Mouse (Mus musculus) stomach, embryonic 15.5 days (tissue): ENCODE data around the gene Steap4. TPM values are rescaled to one million over a fixed set of nuclear protein-coding genes. Genes with fewer than 3 reads are reported as not detected.
A peak's percentile ranks its signal among the peaks of the same experiment; 100 is the strongest.

ENCODE experiments used
- ATAC-seq: fragments of 200-750 bp; cut with Nextera tagmentation; 2 replicates; pipeline ENCODE4 v1.8.0; 2017; ENCODE audit warnings: low read depth, moderate number of reproducible peaks, moderate TSS enrichment; ENCODE audit not compliant: insufficient read depth, low FRiP score
- H3K27ac ChIP-seq: fragments of 300-500 bp; sonication (generic); 2 replicates; pipeline ENCODE4 v1.5.1; 2015; ENCODE audit warnings: mild to moderate bottlenecking, inconsistent platforms
- H3K27me3 ChIP-seq: fragments of 300-500 bp; sonication (generic); replicated peaks from 2 replicates; pipeline ENCODE4 v1.6.1; 2015; ENCODE audit warnings: inconsistent platforms
- H3K36me3 ChIP-seq: fragments of 300-500 bp; sonication (generic); 2 replicates; pipeline ENCODE4 v1.6.1; 2015; ENCODE audit warnings: inconsistent platforms
- H3K4me1 ChIP-seq: fragments of 300-500 bp; sonication (generic); 2 replicates; pipeline ENCODE4 v1.6.1; 2015; ENCODE audit warnings: inconsistent platforms
- H3K4me2 ChIP-seq: fragments of 300-500 bp; sonication (generic); 2 replicates; pipeline ENCODE4 v1.6.1; 2015; ENCODE audit warnings: mild to moderate bottlenecking, inconsistent platforms
- H3K4me3 ChIP-seq: fragments of 300-500 bp; sonication (generic); replicated peaks from 2 replicates; pipeline ENCODE4 v1.5.1; 2015; ENCODE audit warnings: inconsistent platforms
- H3K9ac ChIP-seq: fragments of 300-500 bp; sonication (generic); 2 replicates; pipeline ENCODE4 v1.6.1; 2015; ENCODE audit warnings: inconsistent platforms
- H3K9me3 ChIP-seq: fragments of 300-500 bp; sonication (generic); 2 replicates; pipeline ENCODE4 v1.6.1; 2016; ENCODE audit warnings: inconsistent platforms
- WGBS: fragments of 180-500 bp; shearing (Covaris S2); methylation state at CpG from one replicate; pipeline ENCODE4 v1.1.7; 2015; 5-methylcytosine and 5-hydroxymethylcytosine counted together
- polyA plus RNA-seq: library from polyadenylated mRNA; unstranded; fragments of >200 nt; fragmentation: Nextera tagmentation; extraction: Ambion mirVana; gene quantifications from 2 replicates; pipeline ENCODE4 v1.2.1, GENCODE M21; 2015

Steap4 gene
- polyA plus RNA-seq, 1 experiment from 2014 or later, result 2.8 TPM

DNA sequence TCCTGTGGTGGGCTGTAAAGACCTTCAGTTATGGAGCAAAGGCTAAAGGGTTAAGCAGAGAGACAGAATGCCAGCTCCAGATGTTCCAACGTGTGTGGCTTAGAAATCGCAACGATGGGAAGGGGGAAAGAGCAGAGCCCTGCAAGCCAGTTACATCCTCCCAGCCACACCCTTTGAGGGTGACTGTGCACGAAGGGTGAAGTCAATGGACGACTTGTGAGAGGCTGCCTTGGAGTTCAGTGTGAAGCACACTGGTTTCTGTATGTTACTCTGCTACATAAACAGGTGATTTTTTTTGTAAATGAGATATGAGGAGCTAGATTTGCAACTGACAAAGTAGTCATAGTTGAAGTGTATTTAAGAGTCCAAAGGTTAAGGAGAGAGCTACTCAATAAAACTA, 33.5 kb downstream of the Steap4 start:
- H3K9me3 ChIP-seq, result no peaks in the 10 kb centered on the region
- no peak overlapping the region for H3K4me2 ChIP-seq
- no peaks in the 10 kb centered on the region for H3K4me1 ChIP-seq
- H3K4me3 ChIP-seq, result no peak overlapping the region
- no peaks in the 10 kb centered on the region for H3K36me3 ChIP-seq
- no peaks in the 10 kb centered on the region for H3K27me3 ChIP-seq
- H3K9ac ChIP-seq, result no peak overlapping the region
- ATAC-seq, result no peak
- WGBS, result 36% methylated on average over 5 of the region's 5 CpGs
- no peak overlapping the region for H3K27ac ChIP-seq

DNA sequence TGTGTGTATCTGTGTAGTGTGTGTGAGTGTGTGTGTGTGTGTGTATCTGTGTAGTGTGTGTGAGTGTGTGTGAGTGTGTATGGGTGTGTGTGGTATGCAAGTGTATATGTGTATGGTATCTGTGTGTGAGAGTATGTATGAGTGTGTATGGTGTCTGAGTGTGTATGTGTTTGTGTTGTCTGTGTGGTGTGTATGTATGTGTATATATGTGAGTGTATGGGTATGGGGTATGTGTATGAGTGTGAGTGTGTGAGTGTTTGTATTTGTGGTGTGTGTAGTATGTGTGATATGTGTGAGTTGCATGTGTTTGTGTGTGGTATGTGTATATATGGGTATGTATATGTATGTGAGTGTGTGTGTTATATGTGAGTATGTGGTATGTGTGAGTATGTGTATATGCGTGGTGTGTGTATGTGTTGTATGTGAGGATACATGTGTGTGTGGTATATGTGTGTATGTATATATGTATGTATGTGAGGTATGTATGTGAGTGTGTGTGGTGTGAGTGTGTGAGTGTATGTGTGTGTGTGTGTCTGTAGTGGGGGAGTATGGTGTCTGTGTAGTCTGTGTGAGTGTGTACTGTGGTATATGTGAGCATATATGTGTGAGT, 35.1 kb downstream of the Steap4 start:
- no peaks in the 10 kb centered on the region for H3K27me3 ChIP-seq
- H3K4me2 ChIP-seq, result no peak overlapping the region
- H3K36me3 ChIP-seq, result no peaks in the 10 kb centered on the region
- H3K4me3 ChIP-seq, result no peak overlapping the region
- no peaks in the 10 kb centered on the region for H3K9me3 ChIP-seq
- WGBS, result 87% methylated on average over 1 of the region's 1 CpGs
- H3K27ac ChIP-seq, result no peak overlapping the region
- no peaks in the 10 kb centered on the region for H3K4me1 ChIP-seq
- no peak overlapping the region for H3K9ac ChIP-seq
- 0 out of 2 replicates have a peak, but pooled peaks have one; percentile 7 for ATAC-seq

DNA sequence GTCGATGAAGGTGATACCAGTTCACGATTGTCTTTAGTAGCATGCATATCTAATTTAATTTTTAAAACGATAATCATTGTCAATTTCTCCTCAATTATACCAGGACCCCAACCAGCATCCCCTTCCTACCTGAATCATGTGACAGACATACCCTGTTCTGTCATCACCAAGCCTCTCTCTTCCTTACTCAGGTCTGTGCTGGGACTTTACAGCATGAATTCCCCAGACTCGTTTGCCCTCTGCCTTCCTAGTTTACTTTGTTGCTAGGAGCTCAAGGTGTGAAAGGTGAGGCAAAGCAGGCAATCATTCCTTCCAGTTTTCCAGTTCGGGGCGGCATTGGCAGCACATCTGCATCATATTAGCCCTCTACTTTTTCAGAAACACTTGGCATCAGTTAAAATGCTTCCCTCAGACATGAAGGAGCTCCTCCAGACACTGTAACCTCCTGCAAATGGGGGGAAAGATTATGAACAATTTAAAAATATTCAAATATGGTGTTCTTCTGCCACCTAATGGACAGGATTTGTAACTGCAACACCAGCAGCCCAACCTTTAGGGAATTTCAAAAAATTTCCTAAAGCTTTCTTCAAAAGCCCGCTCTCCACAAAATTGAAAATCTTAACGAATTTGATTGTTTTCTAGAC, 36.3 kb downstream of the Steap4 start:
- no peak overlapping the region for H3K4me3 ChIP-seq
- no peaks in the 10 kb centered on the region for H3K4me1 ChIP-seq
- no peak overlapping the region for H3K9ac ChIP-seq
- H3K9me3 ChIP-seq, result no peaks in the 10 kb centered on the region
- WGBS, result 42% methylated on average over 8 of the region's 8 CpGs
- H3K4me2 ChIP-seq, result no peak overlapping the region
- no peak for ATAC-seq
- H3K27ac ChIP-seq, result no peak overlapping the region
- no peaks in the 10 kb centered on the region for H3K36me3 ChIP-seq
- no peaks in the 10 kb centered on the region for H3K27me3 ChIP-seq

DNA sequence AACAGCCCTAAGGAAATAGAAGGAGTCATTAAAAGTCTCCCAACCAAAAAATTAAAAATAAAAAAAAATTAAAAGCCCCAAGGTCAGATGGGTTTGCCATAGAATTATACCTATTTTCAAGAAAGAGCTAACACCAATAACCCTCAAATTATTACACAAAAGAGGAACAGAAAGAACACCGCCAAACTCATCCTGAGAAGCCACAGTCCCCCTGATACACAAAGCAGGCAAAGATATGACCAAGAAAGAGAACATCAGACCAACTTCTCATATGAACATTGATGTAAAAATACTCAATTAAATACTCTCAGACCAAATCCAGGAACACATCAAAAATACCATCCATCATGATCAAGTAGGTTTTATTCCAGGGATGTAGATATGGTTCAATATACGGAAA, 36.8 kb downstream of the Steap4 start:
- Histone ChIP-seq H3K9ac (no peak overlapping the region), H3K27ac (no peak overlapping the region), H3K36me3 (no peaks in the 10 kb centered on the region), H3K9me3 (no peaks in the 10 kb centered on the region), H3K27me3 (no peaks in the 10 kb centered on the region), H3K4me2 (no peak overlapping the region), H3K4me3 (no peak overlapping the region), H3K4me1 (no peaks in the 10 kb centered on the region)
- ATAC-seq, result no peak
- 92% methylated on average over 2 of the region's 2 CpGs for WGBS

DNA sequence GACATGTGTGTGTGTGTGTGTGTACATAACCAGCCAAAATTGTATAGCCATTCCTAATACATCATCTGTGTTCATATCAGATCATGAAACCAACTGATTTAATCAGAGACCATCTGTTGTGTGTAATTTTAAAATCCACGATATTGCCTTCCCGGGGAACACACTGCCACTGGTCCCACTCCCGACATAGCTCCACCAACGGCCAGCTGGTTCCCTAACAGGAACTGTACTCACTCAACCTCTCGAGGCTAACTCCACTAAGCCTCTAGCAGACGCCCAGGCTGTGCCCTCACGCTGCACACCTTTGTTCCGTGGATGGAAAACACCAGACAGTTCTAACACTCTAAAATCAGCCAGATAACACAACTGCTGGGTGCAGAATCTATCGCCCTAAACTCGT, 40.2 kb downstream of the Steap4 start:
- no peaks in the 10 kb centered on the region for H3K27me3 ChIP-seq
- no peaks in the 10 kb centered on the region for H3K36me3 ChIP-seq
- no peak overlapping the region for H3K4me3 ChIP-seq
- ATAC-seq, result no peak
- no peaks in the 10 kb centered on the region for H3K4me1 ChIP-seq
- H3K9me3 ChIP-seq, result no peaks in the 10 kb centered on the region
- no peak overlapping the region for H3K27ac ChIP-seq
- no peak overlapping the region for H3K9ac ChIP-seq
- H3K4me2 ChIP-seq, result no peak overlapping the region
- WGBS, result 77% methylated on average over 10 of the region's 10 CpGs

DNA sequence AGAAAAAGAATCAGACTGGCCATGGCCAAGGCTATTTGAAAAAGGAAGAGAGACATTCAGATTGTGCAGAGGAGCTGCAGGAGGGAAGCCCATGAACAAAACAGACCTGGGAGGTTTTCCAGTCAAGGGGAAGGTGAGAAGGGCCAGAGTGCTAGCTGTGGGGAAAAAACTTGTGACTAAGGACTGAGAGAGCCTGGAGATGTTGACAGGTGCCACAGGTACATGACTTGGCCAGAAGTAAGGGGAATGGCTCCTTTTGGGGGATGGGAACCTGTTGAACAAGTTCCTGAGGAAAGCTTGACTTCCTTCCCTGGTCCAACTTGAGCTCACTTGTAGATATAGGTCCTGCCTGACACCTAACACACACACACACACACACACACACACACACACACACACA, 42.6 kb downstream of the Steap4 start:
- no peak for ATAC-seq
- no peak overlapping the region for H3K27ac ChIP-seq

DNA sequence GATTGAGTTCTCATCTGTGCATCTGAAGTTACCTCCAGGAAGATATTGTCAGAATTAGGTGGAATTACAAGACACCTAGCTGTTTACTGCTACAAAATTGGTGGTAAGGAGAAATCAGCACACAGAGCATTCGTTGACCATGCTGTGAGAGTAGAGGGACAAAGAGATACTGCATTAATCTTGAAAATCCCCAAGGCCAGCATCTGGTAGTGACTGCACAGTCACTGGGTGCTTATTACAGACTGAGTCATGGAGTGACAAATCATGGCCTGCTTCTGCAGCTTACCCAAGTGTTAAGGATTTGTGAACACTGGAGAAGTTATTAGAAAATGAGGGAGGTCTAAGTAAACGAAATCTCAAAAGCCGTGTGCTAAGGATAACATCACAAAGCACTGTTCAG, 53.0 kb downstream of the Steap4 start:
- H3K27ac ChIP-seq, result no peak overlapping the region
- no peaks in the 10 kb centered on the region for H3K27me3 ChIP-seq
- H3K4me2 ChIP-seq, result no peak overlapping the region
- no peaks in the 10 kb centered on the region for H3K9me3 ChIP-seq
- WGBS, result 63% methylated on average over 3 of the region's 3 CpGs
- H3K4me3 ChIP-seq, result no peak overlapping the region
- H3K36me3 ChIP-seq, result no peaks in the 10 kb centered on the region
- no peak for ATAC-seq
- H3K4me1 ChIP-seq, result no peaks in the 10 kb centered on the region
- H3K9ac ChIP-seq, result no peak overlapping the region

More for the DNA sequence above, 42.6 kb downstream of the Steap4 start:
- Histone ChIP-seq H3K4me1 (no peaks in the 10 kb centered on the region), H3K27me3 (no peaks in the 10 kb centered on the region), H3K4me3 (no peak overlapping the region), H3K9me3 (no peaks in the 10 kb centered on the region), H3K36me3 (no peaks in the 10 kb centered on the region), H3K4me2 (no peak overlapping the region), H3K9ac (no peak overlapping the region)

Other genes with a start within 250 kb of the Steap4 start
- 287 and 292 TPM in 2 replicates for gene Sri, start 85.6 kb downstream of the Steap4 start, polyA plus RNA-seq